Mouse (Mus musculus): Measurements from ENCODE around the gene Cacna1s.

The Cacna1s gene

GRCm38 (mm10) chr1:136052547-136052946, at the start of gene Cacna1s:
Cacna1s (plus strand) TSS chr1:136052750.
- no peak for DNase-seq (ENCODE audit: low read depth, low spot score)

GRCm38 (mm10) chr1:136006292-136006748, 46.2 kb upstream of the Cacna1s start, which contains the start of gene Igfn1:
Igfn1 (minus strand) TSS chr1:136006342.
- no peak for DNase-seq (ENCODE audit: low read depth, low spot score)

- DNase-seq (ENCODE audit: low read depth, low spot score), result peak; percentile 87
Observed at GRCm38 (mm10) chr1:136007211-136008158, 45.1 kb upstream of the Cacna1s start, which contains the start of gene Tmem9. Tmem9 (plus strand) TSS chr1:136008150.

GRCm38 (mm10) chr1:136008159-136008533, 44.4 kb upstream of the Cacna1s start:
- no peak for DNase-seq (ENCODE audit: low read depth, low spot score)

GRCm38 (mm10) chr1:136010247-136010646, 42.3 kb upstream of the Cacna1s start:
- DNase-seq (ENCODE audit: low read depth, low spot score), result no peak

GRCm38 (mm10) chr1:136013513-136013912, 39.0 kb upstream of the Cacna1s start:
- DNase-seq (ENCODE audit: low read depth, low spot score), result no peak

- no peak for DNase-seq (ENCODE audit: low read depth, low spot score)
Observed at GRCm38 (mm10) chr1:136014796-136015502, 37.6 kb upstream of the Cacna1s start.

GRCm38 (mm10) chr1:136017307-136017706, 35.2 kb upstream of the Cacna1s start:
- no peak for DNase-seq (ENCODE audit: low read depth, low spot score)

- peak; percentile 90 for DNase-seq (ENCODE audit: low read depth, low spot score)
Observed at GRCm38 (mm10) chr1:136017907-136018313, 34.6 kb upstream of the Cacna1s start.

GRCm38 (mm10) chr1:136018390-136019189, 34.0 kb upstream of the Cacna1s start:
- no peak for DNase-seq (ENCODE audit: low read depth, low spot score)

- DNase-seq (ENCODE audit: low read depth, low spot score), result no peak
Observed at GRCm38 (mm10) chr1:136030201-136030600, 22.3 kb upstream of the Cacna1s start.

GRCm38 (mm10) chr1:136031697-136032096, 20.9 kb upstream of the Cacna1s start:
- no peak for DNase-seq (ENCODE audit: low read depth, low spot score)

- peak; percentile 69 for DNase-seq (ENCODE audit: low read depth, low spot score)
Observed at GRCm38 (mm10) chr1:136032961-136033360, 19.6 kb upstream of the Cacna1s start.

- no peak for DNase-seq (ENCODE audit: low read depth, low spot score)
Observed at GRCm38 (mm10) chr1:136038746-136039538, 13.6 kb upstream of the Cacna1s start.

GRCm38 (mm10) chr1:136040452-136040851, 12.1 kb upstream of the Cacna1s start:
- DNase-seq (ENCODE audit: low read depth, low spot score), result no peak

- no peak for DNase-seq (ENCODE audit: low read depth, low spot score)
Observed at GRCm38 (mm10) chr1:136040874-136041273, 11.7 kb upstream of the Cacna1s start.

GRCm38 (mm10) chr1:136045774-136046173, 6.8 kb upstream of the Cacna1s start:
- DNase-seq (ENCODE audit: low read depth, low spot score), result no peak

GRCm38 (mm10) chr1:136047432-136047831, 5.1 kb upstream of the Cacna1s start:
- no peak for DNase-seq (ENCODE audit: low read depth, low spot score)

GRCm38 (mm10) chr1:136047894-136048293, 4.7 kb upstream of the Cacna1s start:
- no peak for DNase-seq (ENCODE audit: low read depth, low spot score)

GRCm38 (mm10) chr1:136050312-136051012, 2.1 kb upstream of the Cacna1s start, which contains the start of gene Ascl5:
Ascl5 (plus strand) TSS chr1:136050804.
- DNase-seq (ENCODE audit: low read depth, low spot score), result no peak

Measured in retina, postnatal 7 days (tissue).